Mouse (Mus musculus): ENCODE results near the gene Adamtsl5.
A peak's percentile ranks its signal among the peaks of the same experiment; 100 is the strongest.

Adamtsl5 gene

GRCm38 (mm10) chr10:80321014-80321669, 27.1 kb downstream of the Adamtsl5 start:
- DNase-seq (ENCODE audit: low spot score in 2 of 2), result no peak

- peak; percentile 89 to 95 for DNase-seq (ENCODE audit: low spot score in 2 of 2)
These were observed 27.9 kb downstream of the Adamtsl5 start, which contains the start of gene 2310011J03Rik for GRCm38 (mm10) chr10:80320340-80320760. TSS of gene 2310011J03Rik (minus strand) at chr10:80320537.

- no peak for DNase-seq (ENCODE audit: low spot score in 2 of 2)
These were observed 31.2 kb downstream of the Adamtsl5 start for GRCm38 (mm10) chr10:80317011-80317410.

- DNase-seq (ENCODE audit: low spot score in 2 of 2), result no peak
These were observed 31.8 kb downstream of the Adamtsl5 start for GRCm38 (mm10) chr10:80316359-80316781.

GRCm38 (mm10) chr10:80315315-80315714, 32.9 kb downstream of the Adamtsl5 start:
- DNase-seq (ENCODE audit: low spot score in 2 of 2), result no peak

- no peak for DNase-seq (ENCODE audit: low spot score in 2 of 2)
These were observed 33.7 kb downstream of the Adamtsl5 start for GRCm38 (mm10) chr10:80314494-80315001.

- no peak for DNase-seq (ENCODE audit: low spot score in 2 of 2)
These were observed 34.5 kb downstream of the Adamtsl5 start for GRCm38 (mm10) chr10:80313627-80314201.

GRCm38 (mm10) chr10:80312586-80313504, 35.4 kb downstream of the Adamtsl5 start:
- DNase-seq (ENCODE audit: low spot score in 2 of 2), result no peak

- DNase-seq (ENCODE audit: low spot score in 2 of 2), result no peak
These were observed 36.7 kb downstream of the Adamtsl5 start for GRCm38 (mm10) chr10:80311560-80311959.

GRCm38 (mm10) chr10:80304862-80305261, 43.4 kb downstream of the Adamtsl5 start:
- no peak for DNase-seq (ENCODE audit: low spot score in 2 of 2)

GRCm38 (mm10) chr10:80304458-80304857, 43.8 kb downstream of the Adamtsl5 start:
- DNase-seq (ENCODE audit: low spot score in 2 of 2), result no peak

- peak; percentile 30 to 79 for DNase-seq (ENCODE audit: low spot score in 2 of 2)
These were observed 45.7 kb downstream of the Adamtsl5 start for GRCm38 (mm10) chr10:80302471-80302881.

GRCm38 (mm10) chr10:80302082-80302355, 46.2 kb downstream of the Adamtsl5 start:
- no peak for DNase-seq (ENCODE audit: low spot score in 2 of 2)

GRCm38 (mm10) chr10:80301256-80302081, 46.7 kb downstream of the Adamtsl5 start:
- no peak for DNase-seq (ENCODE audit: low spot score in 2 of 2)

- DNase-seq (ENCODE audit: low spot score in 2 of 2), result no peak
These were observed 47.5 kb downstream of the Adamtsl5 start for GRCm38 (mm10) chr10:80300672-80301181.

GRCm38 (mm10) chr10:80299824-80300223, 48.4 kb downstream of the Adamtsl5 start:
- no peak for DNase-seq (ENCODE audit: low spot score in 2 of 2)

- no peak for DNase-seq (ENCODE audit: low spot score in 2 of 2)
These were observed 48.9 kb downstream of the Adamtsl5 start for GRCm38 (mm10) chr10:80299301-80299700.

- DNase-seq (ENCODE audit: low spot score in 2 of 2), result no peak
These were observed 49.5 kb downstream of the Adamtsl5 start for GRCm38 (mm10) chr10:80298571-80299281.

GRCm38 (mm10) chr10:80297526-80298133, 50.6 kb downstream of the Adamtsl5 start:
- no peak for DNase-seq (ENCODE audit: low spot score in 2 of 2)

GRCm38 (mm10) chr10:80296824-80297223, 51.4 kb downstream of the Adamtsl5 start:
- no peak for DNase-seq (ENCODE audit: low spot score in 2 of 2)

All from urinary bladder, postnatal 36 days (tissue).